Mouse (Mus musculus) megakaryocyte-erythroid progenitor cell, adult 5 weeks (primary cell): ENCODE measurements around the gene Duoxa1. TPM values are rescaled to one million over a fixed set of nuclear protein-coding genes. Genes with fewer than 3 reads are reported as not detected.

Source experiments
- polyA plus RNA-seq: library from polyadenylated mRNA; stranded (reverse); fragments of >175 nt; gene quantifications from 2 replicates; pipeline ENCODE4 v1.2.3, GENCODE M21; 2012

Gene Duoxa1
- polyA plus RNA-seq, result not detected in 2 replicates

DNA sequence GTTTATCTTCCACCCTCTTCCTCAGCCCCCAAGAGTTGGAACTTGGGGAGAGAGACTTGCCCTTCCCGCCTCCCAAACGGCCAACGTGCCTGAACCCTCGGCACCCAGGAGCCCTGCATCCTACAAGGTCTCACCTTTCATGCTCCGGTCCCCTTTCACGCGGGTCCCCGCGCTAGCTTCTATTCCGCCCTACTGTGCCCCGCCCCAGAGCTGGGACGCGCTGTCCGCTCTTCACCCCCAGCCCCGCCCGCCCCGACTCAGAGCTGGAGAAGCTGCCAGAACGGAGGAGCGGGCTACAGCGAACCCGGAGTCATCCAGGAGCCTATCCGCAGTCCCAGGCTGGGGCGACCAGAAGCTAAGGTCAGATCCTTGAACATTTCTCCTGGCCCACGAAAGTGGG lies at the start of gene Duoxa1:
Gene Duoxa1 (minus strand): TSS at position 195 of the 400 bp plus-strand sequence.

DNA sequence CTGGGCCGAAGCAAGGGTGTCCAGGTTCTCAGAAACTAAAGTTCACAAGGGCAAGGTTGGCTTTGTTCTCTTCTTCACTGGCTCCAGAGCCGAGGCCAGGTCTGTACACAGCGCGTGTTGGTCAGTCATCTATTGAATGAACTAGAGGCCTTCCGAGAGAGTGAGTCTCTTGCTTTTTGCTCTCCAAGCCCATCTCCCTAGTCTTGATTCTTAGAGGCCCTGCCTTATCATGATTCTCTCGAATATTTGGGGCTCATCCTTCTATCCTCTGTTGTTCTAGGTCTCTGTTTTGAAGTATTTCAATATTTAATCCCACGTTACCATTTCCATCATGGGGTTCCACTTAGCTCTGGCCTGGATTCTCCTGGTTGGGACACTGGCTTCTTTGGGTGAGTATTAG lies 1.8 kb upstream of the Duoxa1 start, which contains the start of gene Duox1:
Gene Duox1 (plus strand): TSS at position 301 of the 400 bp plus-strand sequence.

GRCm38 (mm10) chr2:122298596-122299490 lies 14.7 kb downstream of the Duoxa1 start, which contains the start of gene Duoxa2:
Gene Duoxa2 (plus strand): TSS chr2:122298900.

GRCm38 (mm10) chr2:122298096-122298499 lies 15.4 kb downstream of the Duoxa1 start, which contains the start of gene Duox2:
Gene Duox2 (minus strand): TSS chr2:122298449.

Other genes starting within 250 kb of the Duoxa1 start
- 1.4 and 2.0 TPM in 2 replicates for gene Spg11, start 195.3 kb downstream of the Duoxa1 start, polyA plus RNA-seq
- 204 and 229 TPM in 2 replicates for gene B2m, start 166.0 kb downstream of the Duoxa1 start, polyA plus RNA-seq
- 0.04 TPM in 1 of 2 replicates, not detected in the other for gene Trim69, start 153.0 kb downstream of the Duoxa1 start, polyA plus RNA-seq
- 0.06 TPM in 1 of 2 replicates, not detected in the other for gene Patl2, start 127.5 kb downstream of the Duoxa1 start, polyA plus RNA-seq
- gene Terb2, start 127.5 kb downstream of the Duoxa1 start, polyA plus RNA-seq, result 0.04 TPM in 1 of 2 replicates, not detected in the other
- 42.9 and 46.2 TPM in 2 replicates for gene Sord, start 79.0 kb downstream of the Duoxa1 start, polyA plus RNA-seq
- not detected in 2 replicates for gene Duox2, start 15.3 kb downstream of the Duoxa1 start, polyA plus RNA-seq
- not detected in 2 replicates for gene Duoxa2, start 14.8 kb downstream of the Duoxa1 start, polyA plus RNA-seq
- gene Duox1, start 1.9 kb upstream of the Duoxa1 start, polyA plus RNA-seq, result not detected in 2 replicates
- 21.4 and 22.9 TPM in 2 replicates for gene Shf, start 55.4 kb upstream of the Duoxa1 start, polyA plus RNA-seq
- 2.9 and 3.7 TPM in 2 replicates for gene Slc28a2, start 112.7 kb upstream of the Duoxa1 start, polyA plus RNA-seq
- gene Gm14085, start 171.2 kb upstream of the Duoxa1 start, polyA plus RNA-seq, result 0.11 and 0.22 TPM in 2 replicates